Mouse (Mus musculus) embryonic facial prominence, embryonic 15.5 days (tissue): ENCODE data around the gene Rpl41. TPM values are rescaled to one million over a fixed set of nuclear protein-coding genes. Genes with fewer than 3 reads are reported as not detected.

Experiments
- ATAC-seq: fragments of 200-750 bp; cut with Nextera tagmentation; 2 replicates; pipeline ENCODE4 v1.8.0; 2017; ENCODE audit warnings: low read depth, moderate TSS enrichment; ENCODE audit not compliant: insufficient number of reproducible peaks, low FRiP score, low TSS enrichment
- H3K27ac ChIP-seq: fragments of 300-500 bp; sonication (generic); replicated peaks from 2 replicates; pipeline ENCODE4 v1.5.1; 2015; ENCODE audit warnings: mild to moderate bottlenecking, inconsistent platforms
- H3K27me3 ChIP-seq: fragments of 300-500 bp; sonication (generic); 2 replicates; pipeline ENCODE4 v1.6.1; 2015; ENCODE audit warnings: inconsistent platforms
- H3K36me3 ChIP-seq: fragments of 300-500 bp; sonication (generic); 2 replicates; pipeline ENCODE4 v1.6.1; 2015; ENCODE audit warnings: mild to moderate bottlenecking, inconsistent platforms
- H3K4me1 ChIP-seq: fragments of 300-500 bp; sonication (generic); 2 replicates; pipeline ENCODE4 v1.6.1; 2015; ENCODE audit warnings: inconsistent platforms
- H3K4me2 ChIP-seq: fragments of 300-500 bp; sonication (generic); replicated peaks from 2 replicates; pipeline ENCODE4 v1.6.1; 2015; ENCODE audit warnings: mild to moderate bottlenecking, inconsistent platforms
- H3K4me3 ChIP-seq: fragments of 300-500 bp; sonication (generic); replicated peaks from 2 replicates; pipeline ENCODE4 v1.5.1; 2015; ENCODE audit warnings: mild to moderate bottlenecking, inconsistent platforms
- H3K9ac ChIP-seq: fragments of 300-500 bp; sonication (generic); 2 replicates; pipeline ENCODE4 v1.6.1; 2015; ENCODE audit warnings: inconsistent platforms
- H3K9me3 ChIP-seq: fragments of 300-500 bp; sonication (generic); replicated peaks from 2 replicates; pipeline ENCODE4 v1.6.1; 2016; ENCODE audit warnings: inconsistent platforms
- WGBS: fragments of 180-500 bp; shearing (Covaris S2); methylation state at CpG from one replicate; pipeline ENCODE4 v1.1.7; 2015; 5-methylcytosine and 5-hydroxymethylcytosine counted together
- polyA plus RNA-seq: library from polyadenylated mRNA; unstranded; fragments of >200 nt; fragmentation: Nextera tagmentation; extraction: Ambion mirVana; gene quantifications from 2 replicates; pipeline ENCODE4 v1.2.1, GENCODE M21; 2015

The Rpl41 gene
- polyA plus RNA-seq, 1 experiment from 2014 or later = 4,202 TPM

DNA sequence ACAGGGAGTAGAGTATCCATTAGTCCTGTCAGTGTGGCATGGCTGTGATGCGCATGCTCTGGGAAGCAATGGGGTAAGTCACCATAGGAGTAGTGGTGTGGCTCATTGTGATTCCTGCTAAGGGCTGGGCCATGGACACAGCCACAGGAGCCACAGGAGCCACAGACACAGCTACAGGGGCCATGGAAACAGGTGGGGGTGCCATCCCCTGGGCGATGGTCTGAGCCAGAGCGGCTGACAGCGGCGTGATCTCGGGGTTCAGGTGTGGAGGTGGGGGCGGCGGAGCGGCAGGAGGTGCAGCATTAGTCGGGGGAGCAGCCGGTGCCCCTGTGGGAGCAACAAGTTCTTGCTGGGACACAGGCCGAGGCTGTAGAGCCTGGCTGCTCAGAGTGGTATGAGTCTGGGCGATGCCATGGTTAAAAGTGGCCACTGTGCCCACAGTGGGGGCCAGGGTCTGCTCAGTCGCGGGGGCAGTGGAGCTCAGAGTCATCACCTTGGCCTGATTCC, 4.9 kb downstream of the Rpl41 start:
- 96% methylated on average over 15 of the region's 15 CpGs for WGBS
- no peak overlapping the region for H3K4me2 ChIP-seq
- H3K9me3 ChIP-seq = no peaks in the 10 kb centered on the region
- H3K36me3 ChIP-seq = peaks cover 41% of the 10 kb centered on the region
- H3K9ac ChIP-seq = no peak overlapping the region
- H3K27me3 ChIP-seq = no peaks in the 10 kb centered on the region
- no peak for ATAC-seq
- H3K4me3 ChIP-seq = no peak overlapping the region
- peaks cover 13% of the 10 kb centered on the region; the same call in 1 of the 2 replicates for H3K4me1 ChIP-seq
- H3K27ac ChIP-seq = no peak overlapping the region

DNA sequence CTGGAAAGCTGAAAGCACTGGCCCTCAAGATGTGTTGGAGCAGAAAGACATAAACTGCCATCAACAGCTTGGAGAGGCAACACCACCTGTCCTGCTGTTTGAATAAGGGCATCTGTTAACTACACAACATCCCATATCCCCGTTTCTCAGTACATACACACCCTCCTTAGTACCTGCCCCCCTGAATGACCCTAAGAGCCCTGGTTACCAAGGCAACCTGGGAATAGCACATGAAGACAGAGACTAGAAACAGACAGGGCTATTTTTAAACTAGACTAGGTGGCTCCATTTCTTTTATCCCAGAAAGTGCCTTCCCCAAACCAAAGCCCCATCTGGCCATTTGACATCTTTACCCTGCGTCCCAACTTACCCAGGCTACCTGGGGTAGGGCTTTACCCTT, 6.0 kb downstream of the Rpl41 start:
- no peak overlapping the region for H3K4me3 ChIP-seq
- 80% methylated on average over 2 of the region's 2 CpGs for WGBS
- peaks cover 13% of the 10 kb centered on the region; the same call in 1 of the 2 replicates for H3K4me1 ChIP-seq
- H3K4me2 ChIP-seq = no peak overlapping the region
- peaks cover 41% of the 10 kb centered on the region for H3K36me3 ChIP-seq
- no peaks in the 10 kb centered on the region for H3K9me3 ChIP-seq
- no peak for ATAC-seq
- no peak overlapping the region for H3K9ac ChIP-seq
- no peak overlapping the region for H3K27ac ChIP-seq
- no peaks in the 10 kb centered on the region for H3K27me3 ChIP-seq

DNA sequence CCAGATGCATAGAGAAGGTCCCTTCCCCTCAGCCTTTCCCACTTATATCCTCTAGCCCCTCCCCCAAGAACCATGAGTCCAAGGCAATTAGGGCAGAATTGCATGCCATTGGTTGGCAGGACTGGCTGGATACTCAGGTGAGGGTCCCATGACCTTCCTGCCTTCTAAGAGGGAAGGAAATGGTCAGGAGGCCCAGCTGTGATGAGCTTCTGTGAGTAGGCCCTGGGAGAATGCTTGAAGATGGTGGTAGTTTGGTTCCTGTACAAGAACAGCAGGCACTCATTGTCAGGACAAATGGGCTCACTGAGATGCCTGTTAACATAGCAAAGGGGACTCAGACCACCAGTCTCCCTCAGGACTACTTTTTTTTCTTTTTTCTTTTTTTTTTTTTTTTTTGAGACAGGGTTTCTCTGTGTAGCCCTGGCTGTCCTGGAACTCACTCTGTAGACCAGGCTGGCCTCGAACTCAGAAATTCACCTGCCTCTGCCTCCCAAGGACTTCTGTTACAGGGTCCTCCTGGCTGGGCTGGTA, 10.7 kb downstream of the Rpl41 start:
- H3K36me3 ChIP-seq = peaks cover 19% of the 10 kb centered on the region
- no peak for ATAC-seq
- H3K4me3 ChIP-seq = no peak overlapping the region
- H3K27me3 ChIP-seq = no peaks in the 10 kb centered on the region
- no peak overlapping the region for H3K9ac ChIP-seq
- H3K27ac ChIP-seq = no peak overlapping the region
- WGBS = 81% methylated on average over 1 of the region's 1 CpGs
- peaks cover 10% of the 10 kb centered on the region; the same call in 1 of the 2 replicates for H3K4me1 ChIP-seq
- no peaks in the 10 kb centered on the region for H3K9me3 ChIP-seq
- H3K4me2 ChIP-seq = no peak overlapping the region

DNA sequence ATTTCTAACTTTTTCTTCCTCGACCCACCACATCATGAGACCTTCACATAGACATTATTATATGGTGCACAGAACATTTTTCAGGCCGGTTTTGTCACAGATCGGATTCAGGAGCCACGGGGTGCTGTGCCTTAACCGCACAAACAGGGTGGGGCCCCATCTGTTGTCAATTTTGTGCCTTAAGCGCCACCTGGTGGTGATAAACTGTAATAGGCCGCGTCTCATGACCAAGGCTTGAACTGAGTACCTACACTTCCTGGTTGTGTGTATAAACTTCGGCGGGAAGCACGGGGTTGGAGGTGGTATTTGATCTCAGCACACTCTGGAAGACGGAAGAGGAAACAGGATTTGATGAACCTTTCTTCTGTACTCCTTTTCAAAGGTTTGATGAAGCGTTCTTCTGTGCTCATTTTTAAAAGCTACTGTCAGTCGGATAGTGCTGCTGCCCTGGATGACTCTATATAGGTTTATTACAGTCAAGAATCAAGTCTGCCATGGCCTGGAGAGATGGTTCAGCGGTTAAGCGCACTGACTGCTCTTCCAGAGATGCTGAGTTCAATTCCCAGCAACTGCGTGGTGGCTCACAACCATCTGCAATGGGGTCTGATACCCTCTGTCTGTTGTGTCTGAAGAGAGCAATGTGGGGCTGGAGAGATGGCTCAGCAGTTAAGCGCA, 12.7 kb downstream of the Rpl41 start:
- H3K27me3 ChIP-seq = no peaks in the 10 kb centered on the region
- ATAC-seq = peak; percentile 93
- no peaks in the 10 kb centered on the region for H3K9me3 ChIP-seq
- H3K4me1 ChIP-seq = peaks cover 10% of the 10 kb centered on the region; the same call in 1 of the 2 replicates
- peak overlapping the region; percentile 82 for H3K27ac ChIP-seq
- H3K36me3 ChIP-seq = peaks cover 5% of the 10 kb centered on the region; the same call in 1 of the 2 replicates
- 13% methylated on average over 18 of the region's 18 CpGs for WGBS
- no peak overlapping the region for H3K9ac ChIP-seq
- peak overlapping the region; percentile 19 for H3K4me3 ChIP-seq
- H3K4me2 ChIP-seq = peak overlapping the region; percentile 45

DNA sequence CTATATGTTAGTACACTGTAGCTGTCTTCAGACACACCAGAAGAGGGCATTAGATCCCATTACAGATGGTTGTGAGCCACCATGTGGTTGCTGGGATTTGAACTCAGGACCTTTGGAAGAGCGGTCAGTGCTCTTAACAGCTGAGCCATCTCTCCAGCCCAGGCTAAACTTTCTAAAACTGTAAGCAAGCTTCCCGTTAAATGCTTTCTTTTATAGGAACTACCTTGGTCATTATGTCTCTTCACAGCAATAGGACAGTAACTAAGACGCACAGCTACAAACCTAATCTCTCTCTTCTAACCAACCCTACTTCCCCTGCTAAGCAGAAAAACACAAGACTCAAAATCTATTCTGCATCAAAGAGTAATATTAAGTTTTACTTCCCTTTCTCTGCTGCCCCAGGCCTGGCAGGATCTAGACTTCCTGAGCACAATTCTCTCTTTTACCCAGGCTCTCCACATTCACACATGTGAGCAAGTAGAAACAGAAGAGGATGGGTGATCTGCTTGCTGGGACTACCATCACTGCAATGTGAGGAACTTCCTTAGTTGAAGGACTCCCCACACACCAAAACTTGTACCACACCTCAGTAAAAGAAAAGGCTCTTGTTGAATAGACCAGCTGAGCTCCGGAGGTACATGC, 13.4 kb downstream of the Rpl41 start:
- H3K9me3 ChIP-seq = no peaks in the 10 kb centered on the region
- peak overlapping the region; percentile 19; the same call in 1 of the 2 replicates for H3K4me3 ChIP-seq
- H3K27ac ChIP-seq = peak overlapping the region; percentile 82
- H3K36me3 ChIP-seq = no peaks in the 10 kb centered on the region
- peak; percentile 13; the same call in 1 of the 2 replicates for ATAC-seq
- WGBS = 67% methylated on average over 4 of the region's 4 CpGs
- H3K9ac ChIP-seq = no peak overlapping the region
- H3K27me3 ChIP-seq = no peaks in the 10 kb centered on the region
- H3K4me2 ChIP-seq = peak overlapping the region; percentile 45
- H3K4me1 ChIP-seq = peaks cover 10% of the 10 kb centered on the region; the same call in 1 of the 2 replicates

DNA sequence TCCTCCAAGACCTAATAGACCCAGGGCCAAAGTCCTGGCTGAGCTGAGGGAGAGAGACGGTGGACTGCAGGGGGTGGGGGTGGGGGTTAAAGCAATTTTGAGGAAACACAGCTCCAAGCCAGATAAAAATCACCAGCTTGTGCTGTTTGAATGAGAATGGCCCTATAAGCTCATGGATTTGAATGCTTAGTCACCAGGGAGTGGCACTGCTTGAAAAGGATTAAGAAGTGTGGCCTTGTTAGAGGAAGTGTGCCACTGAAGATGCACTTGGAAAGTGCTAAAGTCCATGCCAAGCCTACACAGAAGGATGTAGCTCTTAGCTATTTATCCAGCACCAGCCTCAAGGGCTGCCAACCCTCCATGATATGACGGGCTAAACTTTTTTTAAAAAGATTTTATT, 13.9 kb downstream of the Rpl41 start:
- Histone ChIP-seq H3K4me3 (no peak overlapping the region), H3K36me3 (no peaks in the 10 kb centered on the region), H3K4me1 (peaks cover 10% of the 10 kb centered on the region; the same call in 1 of the 2 replicates), H3K27ac (no peak overlapping the region), H3K9ac (no peak overlapping the region), H3K27me3 (no peaks in the 10 kb centered on the region), H3K9me3 (no peaks in the 10 kb centered on the region), H3K4me2 (no peak overlapping the region)
- 84% methylated on average over 2 of the region's 2 CpGs for WGBS
- ATAC-seq = no peak

DNA sequence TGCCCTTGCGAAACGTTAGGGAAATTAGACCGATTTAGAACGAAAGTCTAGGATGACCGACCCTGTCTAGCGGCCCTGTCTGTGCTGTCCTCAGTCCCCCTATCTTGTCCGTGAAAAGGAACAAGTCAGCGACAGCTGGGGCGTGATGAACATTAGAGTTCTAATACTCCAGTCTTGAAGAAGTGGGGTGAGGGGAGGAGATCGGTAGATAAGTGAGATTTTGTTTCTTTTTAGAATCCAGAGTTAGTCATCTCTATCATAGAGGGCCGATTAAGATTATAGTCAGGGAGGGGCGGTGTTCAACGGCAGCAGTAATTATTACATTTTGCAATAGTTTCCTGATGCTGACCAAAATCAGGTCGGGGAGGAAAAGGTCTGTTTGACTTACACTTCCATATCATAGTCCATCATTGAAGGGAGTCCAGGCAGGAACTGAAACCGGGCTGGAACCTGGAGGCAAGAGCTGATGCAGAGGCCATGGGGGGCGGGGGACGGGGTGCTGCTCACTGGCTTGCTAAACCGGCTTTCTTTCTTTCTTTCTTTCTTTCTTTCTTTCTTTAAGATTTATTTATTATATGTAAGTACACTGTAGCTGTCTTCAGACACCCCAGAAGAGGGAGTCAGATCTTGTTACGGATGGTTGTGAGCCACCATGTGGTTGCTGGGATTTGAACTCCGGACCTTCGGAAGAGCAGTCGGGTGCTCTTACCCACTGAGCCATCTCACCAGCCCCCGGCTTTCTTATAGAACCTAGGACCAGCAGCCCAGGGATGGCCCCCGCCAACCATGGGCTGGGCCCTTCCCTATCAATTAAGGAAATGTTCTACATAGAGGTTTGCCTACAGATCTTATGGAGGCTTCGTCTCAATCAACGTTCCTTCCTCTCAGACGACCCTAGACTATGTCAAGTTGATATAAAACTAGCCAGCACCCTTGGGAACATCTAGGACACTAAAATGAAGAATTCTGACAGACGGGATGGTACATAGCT, 22.4 kb downstream of the Rpl41 start:
- no peaks in the 10 kb centered on the region for H3K9me3 ChIP-seq
- H3K4me1 ChIP-seq = peaks cover 15% of the 10 kb centered on the region
- H3K4me3 ChIP-seq = peak overlapping the region; percentile 90
- WGBS = 25% methylated on average over 28 of the region's 28 CpGs
- no peak for ATAC-seq
- peaks cover 6% of the 10 kb centered on the region; the same call in 1 of the 2 replicates for H3K36me3 ChIP-seq
- peak overlapping the region; percentile 91 for H3K27ac ChIP-seq
- peak overlapping the region; percentile 12; the same call in 1 of the 2 replicates for H3K9ac ChIP-seq
- H3K4me2 ChIP-seq = peak overlapping the region; percentile 98
- H3K27me3 ChIP-seq = no peaks in the 10 kb centered on the region; the same call in none of the 2 replicates

DNA sequence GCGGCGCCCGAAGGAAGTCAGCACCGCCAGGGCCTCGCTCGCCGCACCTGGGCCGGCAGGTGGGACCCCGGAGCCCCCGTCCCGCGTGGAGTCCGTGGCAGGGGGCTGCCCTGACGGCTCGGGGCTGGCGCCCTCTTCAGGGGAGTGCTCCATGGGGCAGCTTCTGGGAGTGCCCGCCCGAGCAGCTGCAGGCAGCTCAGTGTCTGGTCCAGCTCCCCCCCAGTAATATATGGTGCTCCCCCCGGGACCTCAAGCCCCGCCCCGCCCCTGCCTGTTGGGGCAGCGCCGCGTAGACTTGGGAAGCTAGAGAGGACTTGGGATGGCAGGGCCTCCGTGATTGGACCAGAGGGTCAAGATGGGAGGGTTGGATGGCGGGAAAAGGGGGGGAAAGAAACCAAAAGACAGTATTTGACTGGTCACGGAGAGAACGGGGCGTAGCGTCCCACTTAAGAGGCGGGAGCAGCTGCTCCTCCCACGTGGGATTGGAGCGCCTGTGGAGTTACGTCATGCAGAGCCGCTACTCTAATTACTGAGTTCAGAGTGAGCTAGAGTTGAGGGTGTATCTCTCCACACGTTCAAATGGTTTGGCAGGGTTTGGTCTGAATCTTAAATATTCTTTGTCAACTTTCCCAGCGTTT, 23.3 kb downstream of the Rpl41 start, which contains the start of gene Esyt1:
TSS of gene Esyt1 (minus strand) at position 201 of the 638 bp plus-strand sequence.
- Histone ChIP-seq H3K4me2 (peak within 1 kb of the TSS; percentile 98), H3K36me3 (peaks cover 15% of the 10 kb centered on the region), H3K9ac (peak within 1 kb of the TSS; percentile 79), H3K27ac (peak within 1 kb of the TSS; percentile 91), H3K9me3 (no peaks in the 10 kb centered on the region), H3K27me3 (no peaks in the 10 kb centered on the region; the same call in none of the 2 replicates), H3K4me3 (peak within 1 kb of the TSS; percentile 90), H3K4me1 (peaks cover 15% of the 10 kb centered on the region)
- WGBS = under 1% methylated on average over 37 of the region's 37 CpGs
- ATAC-seq = peak; percentile 97

DNA sequence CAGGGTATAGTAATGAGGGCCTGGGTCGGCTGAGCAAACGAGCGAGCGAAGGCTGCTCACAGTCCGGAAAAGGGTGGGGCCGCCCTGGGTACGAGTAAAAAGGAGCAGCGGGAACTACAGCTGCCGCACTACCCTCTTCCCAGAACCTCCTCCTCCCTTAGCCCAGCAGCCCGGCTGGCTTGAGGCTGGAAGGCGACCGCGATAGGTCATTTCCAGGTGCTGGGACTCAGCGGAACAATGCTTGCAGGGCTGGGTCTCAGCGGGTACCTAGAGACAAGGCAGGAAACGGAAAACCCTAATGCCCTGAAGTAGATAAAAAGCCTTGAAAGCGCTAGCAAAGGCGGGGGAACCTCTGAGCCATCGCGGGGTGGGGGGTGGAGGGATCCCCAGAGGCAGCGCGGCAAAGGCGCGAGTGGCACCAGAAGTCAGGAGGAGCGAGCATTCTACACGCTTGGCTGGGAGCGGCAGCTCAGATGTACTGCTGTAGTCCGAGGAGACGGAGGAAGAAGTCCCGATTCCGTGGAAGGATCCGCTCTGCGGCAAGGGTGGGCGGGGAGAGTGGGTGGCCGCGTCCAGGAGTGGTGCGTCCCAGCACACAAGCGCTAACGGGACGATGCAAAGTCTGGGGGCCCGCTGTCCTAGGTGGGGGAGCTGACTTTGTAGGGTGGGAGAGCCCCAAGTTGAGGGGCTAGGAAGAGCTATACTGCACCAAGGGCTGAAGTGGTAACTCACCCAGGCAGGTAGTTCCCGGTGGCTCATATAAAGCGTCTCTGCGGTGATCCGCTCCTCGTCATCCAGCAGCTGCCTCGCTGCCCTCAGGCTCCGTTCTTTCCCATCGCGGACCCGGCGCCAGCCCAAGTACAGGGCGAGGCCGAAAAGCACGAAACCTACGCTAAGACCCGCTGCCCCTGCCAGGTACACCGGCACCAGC, 24.1 kb downstream of the Rpl41 start:
- Histone ChIP-seq H3K4me1 (peaks cover 15% of the 10 kb centered on the region), H3K27ac (peak overlapping the region; percentile 91), H3K36me3 (peaks cover 23% of the 10 kb centered on the region), H3K4me2 (peak overlapping the region; percentile 98), H3K9ac (peak overlapping the region; percentile 79), H3K27me3 (no peaks in the 10 kb centered on the region; the same call in none of the 2 replicates), H3K9me3 (no peaks in the 10 kb centered on the region), H3K4me3 (peak overlapping the region; percentile 90)
- ATAC-seq = peak; percentile 4; the same call in 1 of the 2 replicates
- under 1% methylated on average over 58 of the region's 58 CpGs for WGBS
